Mouse (Mus musculus) telencephalon, adult 2 months (tissue): ENCODE measurements around the gene Morc4.

Experiments
- DNase-seq: peaks from one replicate; pipeline ENCODE4 v3.0.0-alpha.2; 2011; ENCODE audit warnings: low read depth, low spot score

Morc4 gene

GRCm38 (mm10) chrX:139870938-139871791 is at the start of gene Morc4:
TSS of gene Morc4 (minus strand) at chrX:139871677.
- peak; percentile 23 for DNase-seq

- no peak for DNase-seq
Observed at GRCm38 (mm10) chrX:139920572-139920971, 49.1 kb upstream of the Morc4 start.

GRCm38 (mm10) chrX:139891387-139891786 is 19.9 kb upstream of the Morc4 start:
- no peak for DNase-seq

- no peak for DNase-seq
Observed at GRCm38 (mm10) chrX:139883221-139883620, 11.7 kb upstream of the Morc4 start.

GRCm38 (mm10) chrX:139877936-139878335 is 6.5 kb upstream of the Morc4 start:
- DNase-seq: no peak

GRCm38 (mm10) chrX:139877105-139877504 is 5.6 kb upstream of the Morc4 start:
- DNase-seq: no peak

- DNase-seq: no peak
Observed at GRCm38 (mm10) chrX:139870300-139870711, 1.2 kb downstream of the Morc4 start.

- DNase-seq: peak; percentile 12
Observed at GRCm38 (mm10) chrX:139859402-139859801, 12.1 kb downstream of the Morc4 start.

GRCm38 (mm10) chrX:139854795-139855194 is 16.7 kb downstream of the Morc4 start:
- DNase-seq: no peak

- no peak for DNase-seq
Observed at GRCm38 (mm10) chrX:139841091-139841490, 30.4 kb downstream of the Morc4 start.

- DNase-seq: no peak
Observed at GRCm38 (mm10) chrX:139839057-139839456, 32.4 kb downstream of the Morc4 start.

- DNase-seq: no peak
Observed at GRCm38 (mm10) chrX:139832464-139832863, 39.0 kb downstream of the Morc4 start.

- no peak for DNase-seq
Observed at GRCm38 (mm10) chrX:139828363-139829092, 42.9 kb downstream of the Morc4 start.

- DNase-seq: no peak
Observed at GRCm38 (mm10) chrX:139826926-139827325, 44.6 kb downstream of the Morc4 start.

GRCm38 (mm10) chrX:139825402-139825801 is 46.1 kb downstream of the Morc4 start:
- no peak for DNase-seq

- no peak for DNase-seq
Observed at GRCm38 (mm10) chrX:139815201-139815600, 56.3 kb downstream of the Morc4 start.

- no peak for DNase-seq
Observed at GRCm38 (mm10) chrX:139814018-139814635, 57.4 kb downstream of the Morc4 start.

GRCm38 (mm10) chrX:139813299-139814002 is 58.0 kb downstream of the Morc4 start:
- no peak for DNase-seq

GRCm38 (mm10) chrX:139812636-139813298 is 58.7 kb downstream of the Morc4 start:
- no peak for DNase-seq

- DNase-seq: no peak
Observed at GRCm38 (mm10) chrX:139808501-139808900, 63.0 kb downstream of the Morc4 start.

- no peak for DNase-seq
Observed at GRCm38 (mm10) chrX:139808085-139808484, 63.4 kb downstream of the Morc4 start.
